Mouse (Mus musculus): ENCODE results near the gene Psmg4.

DNA sequence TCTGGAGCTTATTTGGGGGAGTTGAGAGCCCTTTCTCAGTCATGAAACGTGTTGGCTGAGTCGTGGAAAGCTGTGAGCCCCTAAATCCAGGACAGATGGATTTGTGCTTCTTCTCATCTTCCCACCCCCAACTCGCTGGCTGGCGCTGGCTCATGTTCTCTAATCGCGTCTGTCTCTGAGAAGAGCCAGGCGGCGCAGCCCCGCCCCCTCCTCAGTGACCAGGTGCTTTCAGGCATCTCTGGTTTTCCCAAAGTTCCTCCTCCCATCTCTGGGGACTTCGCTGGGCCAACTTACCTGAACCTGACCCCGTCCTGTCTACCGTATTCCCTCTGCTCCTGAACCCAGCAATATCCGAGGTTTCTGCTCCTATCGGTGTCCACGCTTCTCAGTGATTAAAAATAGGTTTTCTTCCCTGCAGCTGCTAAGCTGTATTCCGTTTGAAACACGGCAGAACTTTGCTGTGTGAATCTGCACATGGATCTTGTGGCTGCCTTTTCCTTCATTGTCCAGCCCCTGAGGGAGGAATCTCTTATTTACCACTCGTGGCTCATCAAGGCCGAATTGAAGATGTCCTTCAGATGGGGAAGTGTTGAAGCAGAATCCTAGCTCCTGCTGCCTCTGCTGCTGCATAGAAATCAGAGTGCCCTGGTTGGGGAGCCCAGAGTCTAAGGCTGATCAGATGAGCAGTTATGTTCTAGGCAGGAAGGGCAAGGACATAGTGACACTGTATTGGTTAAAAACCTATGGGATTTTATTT is 12.3 kb upstream of the Psmg4 start:
- TF ChIP-seq E2F4 (IDR thresholded peaks at IDR 0.05; ENCODE audit: insufficient read depth) (no peak), REST (IDR thresholded peaks at IDR 0.05; ENCODE audit: insufficient read depth, insufficient read length) (no peak), POLR2A (IDR thresholded peaks at IDR 0.05; ENCODE audit: insufficient read length, low read depth) (no peak), USF1 (IDR thresholded peaks at IDR 0.05; ENCODE audit: low read depth) (no peak), TCF12 (IDR thresholded peaks at IDR 0.05; ENCODE audit: insufficient read depth, poor library complexity, severe bottlenecking) (no peak), CEBPB (IDR thresholded peaks at IDR 0.05; ENCODE audit: insufficient read depth, poor library complexity, severe bottlenecking) (no peak), POLR2AphosphoS2 (IDR thresholded peaks at IDR 0.05; ENCODE audit: insufficient read length, low read depth) (no peak), MYOD1 (IDR thresholded peaks at IDR 0.05; ENCODE audit: control insufficient read depth in 1 of 3, insufficient read length in 2 of 3, low read depth in 2 of 3) (no peak), SRF (IDR thresholded peaks at IDR 0.05; ENCODE audit: control insufficient read depth, insufficient read length, low read depth) (no peak), MYOG (IDR thresholded peaks at IDR 0.05; ENCODE audit: control insufficient read depth in 1 of 3, insufficient read depth in 1 of 3, insufficient read length in 2 of 3, low read depth in 2 of 3) (no peak)

Measured in myocyte (in vitro differentiated cells).